Mouse (Mus musculus): Measurements from ENCODE around the gene Atg9b. TPM values are rescaled to one million over a fixed set of nuclear protein-coding genes. Genes with fewer than 3 reads are reported as not detected.

Atg9b gene
- polyA plus RNA-seq, 1 experiment from 2014 or later = 1.2 TPM

DNA sequence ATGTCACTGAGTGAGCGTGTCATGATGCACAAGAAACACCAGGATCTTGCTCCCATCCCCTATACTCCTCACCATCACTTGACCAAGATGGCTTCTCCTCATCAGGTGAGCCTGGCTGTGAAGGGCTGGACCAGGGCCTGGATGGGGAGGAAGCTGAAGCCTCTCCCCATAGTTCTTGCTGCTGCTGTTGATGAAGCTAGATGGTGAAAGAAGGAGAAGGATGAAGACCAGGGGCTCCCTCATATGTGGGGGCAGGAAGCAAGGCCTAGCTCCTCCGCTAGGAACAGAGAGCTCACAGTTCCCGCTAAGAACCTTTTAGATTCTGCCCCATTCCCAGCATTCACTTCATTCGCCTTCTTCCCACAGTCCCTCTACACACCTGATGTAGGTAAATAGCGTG is 6.6 kb downstream of the Atg9b start:
- Histone ChIP-seq H3K9me3 (no peaks in the 10 kb centered on the region), H3K36me3 (peaks cover 9% of the 10 kb centered on the region), H3K27me3 (ENCODE audit: insufficient read depth, poor library complexity, severe bottlenecking) (peaks cover 46% of the 10 kb centered on the region), H3K4me1 (peaks cover 70% of the 10 kb centered on the region), H3K4me3 (no peak overlapping the region), H3K27ac (0 out of 2 replicates have a peak overlapping the region, but pooled peaks have one; percentile 54)
- WGBS = 90% methylated on average over 5 of the region's 5 CpGs
- no peak for DNase-seq (ENCODE audit: low spot score)

DNA sequence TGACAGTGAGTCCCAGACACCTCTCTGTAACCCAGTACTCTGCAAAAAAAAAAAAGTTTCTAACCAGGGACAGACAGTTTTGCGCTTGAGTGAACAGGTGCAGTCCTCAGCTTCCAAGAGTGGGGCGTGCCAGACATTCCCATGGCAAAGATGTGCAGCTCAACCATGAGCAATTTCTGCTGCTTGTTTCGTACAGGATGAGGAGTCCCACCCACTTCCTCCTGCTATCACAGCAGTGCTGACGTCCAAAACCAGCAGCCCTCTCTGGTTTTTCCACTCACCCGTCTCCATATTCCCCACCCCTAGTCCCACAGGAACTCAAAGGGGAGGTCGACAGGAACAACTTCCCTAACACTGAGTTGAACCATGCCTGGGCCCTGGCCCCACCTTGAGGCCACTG is 7.5 kb downstream of the Atg9b start:
- no peak for DNase-seq (ENCODE audit: low spot score)
- peaks cover 46% of the 10 kb centered on the region for H3K27me3 ChIP-seq (ENCODE audit: insufficient read depth, poor library complexity, severe bottlenecking)
- 51% methylated on average over 6 of the region's 6 CpGs for WGBS
- H3K27ac ChIP-seq = peak overlapping the region; percentile 54; the same call in 1 of the 2 replicates
- H3K9me3 ChIP-seq = no peaks in the 10 kb centered on the region
- H3K4me1 ChIP-seq = peaks cover 73% of the 10 kb centered on the region
- no peak overlapping the region for H3K4me3 ChIP-seq
- H3K36me3 ChIP-seq = peaks cover 13% of the 10 kb centered on the region

DNA sequence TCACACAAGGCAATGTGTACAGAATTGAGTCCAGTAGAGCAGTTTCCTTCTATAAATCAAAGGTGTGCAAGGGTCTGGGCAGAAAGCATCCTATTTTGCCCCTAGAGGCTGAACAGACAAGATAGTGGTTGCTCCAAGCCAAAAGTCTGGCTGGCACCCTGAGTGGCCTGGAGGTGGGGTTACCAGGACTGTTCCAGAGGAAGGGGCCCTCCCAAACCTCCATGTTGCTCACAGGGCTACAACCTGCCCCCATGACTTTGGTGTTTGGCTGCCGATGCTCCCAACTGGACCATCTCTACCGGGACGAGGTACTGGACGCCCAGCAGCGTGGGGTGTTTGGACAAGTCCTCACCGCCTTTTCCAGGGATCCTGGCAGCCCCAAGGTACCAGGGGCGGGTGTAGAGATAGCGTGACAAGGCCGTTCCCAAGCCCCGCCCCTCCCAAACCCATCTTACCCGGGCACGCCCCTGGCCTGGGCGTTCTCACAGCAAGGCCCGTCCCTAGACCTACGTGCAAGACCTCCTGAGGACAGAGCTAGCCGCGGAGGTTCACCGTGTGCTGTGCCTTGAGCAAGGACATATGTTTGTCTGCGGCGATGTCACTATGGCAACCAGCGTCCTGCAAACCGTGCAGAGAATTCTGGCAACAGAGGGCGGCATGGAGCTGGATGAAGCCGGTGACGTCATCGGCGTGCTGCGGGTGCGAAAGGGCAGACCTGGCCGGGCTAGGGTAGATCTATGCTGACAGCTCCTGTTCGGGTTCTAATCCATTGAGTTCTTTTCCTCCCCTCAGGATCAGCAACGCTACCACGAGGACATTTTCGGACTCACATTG is 8.7 kb downstream of the Atg9b start:
- Histone ChIP-seq H3K4me1 (peaks cover 66% of the 10 kb centered on the region), H3K27ac (peak overlapping the region; percentile 86), H3K4me3 (peak overlapping the region; percentile 63)

DNA sequence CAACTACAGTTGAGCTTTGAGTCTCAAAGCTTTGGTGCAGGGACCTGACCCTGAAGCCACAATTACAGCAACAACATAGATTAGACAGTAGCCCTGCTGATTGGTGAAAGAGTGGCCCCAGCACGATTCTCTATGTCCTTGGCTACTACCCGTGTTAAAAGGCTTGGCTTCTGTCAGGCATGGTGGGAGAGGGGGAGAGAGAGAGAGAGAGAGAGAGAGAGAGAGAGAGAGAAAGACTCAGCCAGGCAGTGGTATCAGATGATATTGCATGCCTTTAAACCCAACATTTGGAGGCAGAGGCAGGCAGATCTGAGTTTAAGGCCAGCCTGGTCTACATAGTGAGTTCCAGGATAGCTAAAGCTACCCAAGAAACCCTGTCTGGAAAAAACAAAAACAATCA is 10.0 kb downstream of the Atg9b start:
- Histone ChIP-seq H3K9me3 (no peaks in the 10 kb centered on the region), H3K27ac (no peak overlapping the region), H3K27me3 (ENCODE audit: insufficient read depth, poor library complexity, severe bottlenecking) (peaks cover 31% of the 10 kb centered on the region), H3K4me3 (no peak overlapping the region), H3K36me3 (peaks cover 16% of the 10 kb centered on the region), H3K4me1 (peaks cover 62% of the 10 kb centered on the region)
- DNase-seq (ENCODE audit: low spot score) = no peak
- 80% methylated on average over 2 of the region's 2 CpGs for WGBS

More for the DNA sequence above, 8.7 kb downstream of the Atg9b start:
- Histone ChIP-seq H3K9me3 (no peaks in the 10 kb centered on the region), H3K27me3 (ENCODE audit: insufficient read depth, poor library complexity, severe bottlenecking) (peaks cover 39% of the 10 kb centered on the region), H3K36me3 (peaks cover 13% of the 10 kb centered on the region)
- DNase-seq (ENCODE audit: low spot score) = peak; percentile 97
- WGBS = under 1% methylated on average over 34 of the region's 34 CpGs

DNA sequence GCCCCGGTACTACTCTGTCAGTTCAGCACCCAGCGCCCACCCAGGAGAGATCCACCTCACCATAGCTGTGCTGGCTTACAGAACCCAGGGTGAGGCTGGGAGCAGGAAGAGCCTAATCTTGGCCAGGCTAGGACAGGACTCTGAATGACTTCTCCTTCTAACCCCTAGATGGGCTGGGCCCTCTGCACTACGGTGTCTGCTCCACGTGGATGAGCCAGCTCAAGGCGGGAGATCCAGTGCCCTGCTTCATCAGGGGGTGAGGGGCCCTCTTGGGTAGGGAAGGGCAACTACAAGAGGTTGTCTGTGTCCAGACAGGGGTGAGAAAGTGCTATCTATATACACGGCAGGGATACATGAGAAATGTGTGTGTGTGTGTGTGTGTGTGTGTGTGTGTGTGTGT is 10.5 kb downstream of the Atg9b start:
- Histone ChIP-seq H3K9me3 (no peaks in the 10 kb centered on the region), H3K36me3 (peaks cover 16% of the 10 kb centered on the region), H3K27me3 (ENCODE audit: insufficient read depth, poor library complexity, severe bottlenecking) (peaks cover 26% of the 10 kb centered on the region), H3K4me3 (no peak overlapping the region), H3K27ac (no peak overlapping the region), H3K4me1 (peaks cover 59% of the 10 kb centered on the region)
- WGBS = 64% methylated on average over 6 of the region's 6 CpGs
- no peak for DNase-seq (ENCODE audit: low spot score)

DNA sequence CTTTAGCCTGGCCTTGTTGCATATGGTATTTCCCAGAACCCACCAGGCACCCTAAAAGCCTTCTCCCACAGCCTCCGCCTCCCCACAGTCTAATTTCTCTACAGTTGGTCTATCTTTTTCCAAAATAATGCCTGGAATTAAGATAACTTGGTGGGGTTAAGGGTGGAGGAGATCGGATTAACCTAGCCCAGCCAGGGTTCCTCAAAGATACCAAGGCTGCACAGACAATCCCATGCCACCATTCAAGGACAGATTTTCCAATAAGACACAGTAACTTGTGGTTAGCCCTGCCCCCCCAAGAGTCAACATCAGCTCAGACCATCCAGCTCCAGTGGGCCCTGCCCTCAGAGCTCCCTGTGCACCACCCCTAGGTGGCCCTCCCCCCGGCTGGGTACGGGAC is 11.4 kb downstream of the Atg9b start:
- no peak for DNase-seq (ENCODE audit: low spot score)
- peaks cover 16% of the 10 kb centered on the region for H3K36me3 ChIP-seq
- H3K4me3 ChIP-seq = no peak overlapping the region
- no peaks in the 10 kb centered on the region for H3K9me3 ChIP-seq
- peaks cover 55% of the 10 kb centered on the region for H3K4me1 ChIP-seq
- H3K27ac ChIP-seq = 0 out of 2 replicates have a peak overlapping the region, but pooled peaks have one; percentile 7
- WGBS = 88% methylated on average over 4 of the region's 4 CpGs
- H3K27me3 ChIP-seq (ENCODE audit: insufficient read depth, poor library complexity, severe bottlenecking) = peaks cover 16% of the 10 kb centered on the region

DNA sequence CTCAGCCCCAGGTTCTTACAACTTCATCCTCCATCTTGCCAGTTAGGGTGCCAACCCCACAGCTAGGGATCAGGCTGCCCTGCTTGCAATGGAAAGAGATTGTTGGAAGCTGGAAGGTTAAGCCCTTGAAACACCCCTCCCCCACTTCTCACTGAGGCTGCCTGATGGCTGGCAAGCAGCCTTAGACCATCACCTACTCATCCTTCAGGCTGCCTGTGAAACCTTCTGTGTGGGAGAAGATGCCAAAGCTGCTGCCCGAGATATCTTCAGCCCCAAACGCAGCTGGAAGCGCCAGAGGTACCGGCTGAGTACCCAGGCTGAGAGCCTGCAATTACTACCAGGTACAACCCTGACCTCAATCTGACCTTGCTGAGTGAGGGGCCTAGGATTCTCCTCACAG is 12.4 kb downstream of the Atg9b start:
- Histone ChIP-seq H3K27me3 (ENCODE audit: insufficient read depth, poor library complexity, severe bottlenecking) (0 out of 2 replicates have a peak, but pooled peaks cover 6% of the 10 kb centered on the region), H3K27ac (peak overlapping the region; percentile 18; the same call in 1 of the 2 replicates), H3K9me3 (no peaks in the 10 kb centered on the region), H3K4me3 (no peak overlapping the region), H3K36me3 (peaks cover 12% of the 10 kb centered on the region), H3K4me1 (peaks cover 46% of the 10 kb centered on the region)
- DNase-seq (ENCODE audit: low spot score) = no peak
- 55% methylated on average over 4 of the region's 4 CpGs for WGBS

DNA sequence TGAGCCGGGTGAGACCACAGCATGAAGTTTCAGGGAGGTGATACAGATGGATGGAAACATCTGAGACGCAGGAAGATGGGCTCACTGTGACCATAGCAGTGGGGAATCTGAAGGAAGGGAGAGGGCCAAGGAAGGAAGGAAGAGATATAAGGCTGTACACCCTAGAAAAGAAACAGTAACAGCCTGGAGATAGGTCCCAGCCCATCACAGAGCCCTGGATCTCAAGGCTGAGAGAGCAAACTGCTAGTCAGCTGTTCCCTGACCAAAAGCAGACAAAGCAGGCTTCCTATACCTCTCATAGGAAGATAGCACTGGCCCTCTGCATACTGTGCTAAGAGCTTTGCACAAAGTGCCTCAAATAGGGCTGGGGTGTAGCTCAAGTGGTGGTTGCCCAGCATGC is 13.2 kb downstream of the Atg9b start:
- Histone ChIP-seq H3K4me3 (no peak overlapping the region), H3K36me3 (peaks cover 12% of the 10 kb centered on the region), H3K27me3 (ENCODE audit: insufficient read depth, poor library complexity, severe bottlenecking) (0 out of 2 replicates have a peak, but pooled peaks cover 4% of the 10 kb centered on the region), H3K4me1 (peaks cover 40% of the 10 kb centered on the region), H3K9me3 (no peaks in the 10 kb centered on the region), H3K27ac (no peak overlapping the region)
- 76% methylated on average over 2 of the region's 2 CpGs for WGBS
- no peak for DNase-seq (ENCODE audit: low spot score)

DNA sequence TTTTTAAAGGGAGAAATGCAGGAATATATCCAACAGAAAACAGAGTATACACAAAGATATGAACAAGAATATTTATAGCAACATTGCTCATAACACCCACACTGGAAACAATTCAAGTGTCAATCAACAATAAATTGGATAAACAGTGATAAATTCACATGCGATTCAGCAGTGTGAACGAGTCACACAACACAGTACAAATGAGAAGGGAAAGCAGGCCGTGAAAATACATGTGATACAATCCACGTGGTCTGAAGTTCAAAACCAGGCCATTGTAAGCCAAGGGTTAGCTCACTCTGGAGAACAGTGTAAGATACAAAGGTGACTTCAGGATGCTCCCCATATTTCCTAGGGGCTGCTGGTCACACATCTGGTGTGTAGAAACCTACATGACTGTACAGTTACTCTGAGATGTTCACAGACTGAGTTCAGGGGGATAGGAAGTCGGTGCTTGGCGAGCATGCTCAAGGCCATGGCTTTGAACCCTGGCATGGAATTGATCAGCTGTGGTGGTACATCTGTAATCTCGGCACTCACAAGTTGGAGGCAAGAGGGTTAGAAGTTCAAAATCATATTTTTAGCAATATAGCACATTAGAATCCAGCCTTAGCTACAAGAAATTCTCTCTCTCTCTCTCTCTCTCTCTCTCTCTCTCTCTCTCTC is 17.1 kb downstream of the Atg9b start:
- no peak overlapping the region for H3K27ac ChIP-seq
- 0 out of 2 replicates have a peak, but pooled peaks cover 4% of the 10 kb centered on the region for H3K27me3 ChIP-seq (ENCODE audit: insufficient read depth, poor library complexity, severe bottlenecking)
- DNase-seq (ENCODE audit: low spot score) = no peak
- peaks cover 28% of the 10 kb centered on the region for H3K4me1 ChIP-seq
- 80% methylated on average over 7 of the region's 7 CpGs for WGBS
- no peak overlapping the region for H3K4me3 ChIP-seq
- H3K9me3 ChIP-seq = no peaks in the 10 kb centered on the region
- H3K36me3 ChIP-seq = peaks cover 17% of the 10 kb centered on the region

DNA sequence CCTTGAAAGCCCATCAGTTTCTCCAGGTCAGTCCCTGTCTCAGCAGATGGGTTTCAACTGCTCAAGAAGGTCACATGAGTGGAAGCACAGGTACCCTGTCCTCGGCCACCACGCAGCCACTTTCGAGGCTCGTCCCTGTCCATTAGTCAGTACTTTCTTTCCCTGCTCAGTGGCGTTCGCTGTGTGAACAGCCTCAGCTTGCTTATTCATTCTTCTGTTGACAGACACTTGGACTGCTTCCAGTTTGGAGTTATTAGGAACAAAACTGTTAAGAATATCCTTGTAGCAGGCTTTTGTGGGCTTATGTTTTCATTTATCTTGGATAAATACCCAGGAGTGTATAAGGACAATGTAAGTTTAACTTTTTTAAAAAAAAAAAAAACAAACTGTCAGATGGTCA is 17.7 kb downstream of the Atg9b start:
- H3K27me3 ChIP-seq (ENCODE audit: insufficient read depth, poor library complexity, severe bottlenecking) = 0 out of 2 replicates have a peak, but pooled peaks cover 4% of the 10 kb centered on the region
- H3K27ac ChIP-seq = no peak overlapping the region
- 56% methylated on average over 6 of the region's 6 CpGs for WGBS
- H3K4me3 ChIP-seq = no peak overlapping the region
- H3K4me1 ChIP-seq = peaks cover 24% of the 10 kb centered on the region
- DNase-seq (ENCODE audit: low spot score) = no peak
- no peaks in the 10 kb centered on the region for H3K9me3 ChIP-seq
- peaks cover 19% of the 10 kb centered on the region for H3K36me3 ChIP-seq

DNA sequence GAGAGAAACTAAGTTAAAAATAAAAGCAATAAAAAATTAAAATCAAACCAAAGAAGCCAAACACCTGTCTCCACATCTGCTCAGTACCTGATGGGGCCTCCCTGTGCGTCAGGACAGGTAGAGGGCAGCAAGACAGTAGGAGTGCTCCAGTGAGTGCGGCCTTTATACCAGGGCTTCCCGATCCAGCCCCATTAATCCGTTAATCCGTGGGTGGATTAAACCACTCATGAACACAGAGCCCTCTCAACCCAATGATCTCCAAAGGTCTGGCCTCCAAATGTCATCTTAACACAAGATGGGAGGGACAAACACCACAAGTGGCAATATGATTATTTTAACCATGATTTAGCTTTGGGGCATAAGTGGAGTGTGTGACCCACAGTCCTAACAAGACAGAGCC is 18.1 kb downstream of the Atg9b start:
- H3K27ac ChIP-seq = no peak overlapping the region
- no peaks in the 10 kb centered on the region for H3K9me3 ChIP-seq
- no peak overlapping the region for H3K4me3 ChIP-seq
- DNase-seq (ENCODE audit: low spot score) = no peak
- H3K4me1 ChIP-seq = peaks cover 23% of the 10 kb centered on the region
- 0 out of 2 replicates have a peak, but pooled peaks cover 4% of the 10 kb centered on the region for H3K27me3 ChIP-seq (ENCODE audit: insufficient read depth, poor library complexity, severe bottlenecking)
- H3K36me3 ChIP-seq = peaks cover 19% of the 10 kb centered on the region
- WGBS = 80% methylated on average over 5 of the region's 5 CpGs

DNA sequence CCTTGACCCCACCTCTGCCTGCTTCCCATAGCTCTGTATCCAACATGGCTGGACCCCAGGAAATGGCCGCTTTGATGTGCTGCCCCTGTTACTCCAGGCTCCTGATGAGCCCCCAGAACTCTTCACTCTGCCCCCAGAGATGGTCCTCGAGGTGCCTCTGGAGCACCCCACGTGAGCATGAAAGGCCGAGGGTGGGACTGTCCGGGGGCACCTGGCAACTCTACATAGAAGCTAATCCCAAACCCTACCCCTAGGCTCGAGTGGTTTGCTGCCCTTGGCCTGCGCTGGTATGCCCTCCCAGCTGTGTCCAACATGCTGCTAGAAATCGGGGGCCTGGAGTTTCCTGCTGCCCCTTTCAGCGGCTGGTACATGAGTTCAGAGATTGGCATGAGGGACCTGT is 22.2 kb downstream of the Atg9b start:
- peaks cover 48% of the 10 kb centered on the region for H3K4me1 ChIP-seq
- no peak overlapping the region for H3K27ac ChIP-seq
- DNase-seq (ENCODE audit: low spot score) = no peak
- H3K27me3 ChIP-seq (ENCODE audit: insufficient read depth, poor library complexity, severe bottlenecking) = no peaks in the 10 kb centered on the region
- H3K36me3 ChIP-seq = peaks cover 17% of the 10 kb centered on the region
- 85% methylated on average over 9 of the region's 9 CpGs for WGBS
- H3K9me3 ChIP-seq = no peaks in the 10 kb centered on the region
- no peak overlapping the region for H3K4me3 ChIP-seq

DNA sequence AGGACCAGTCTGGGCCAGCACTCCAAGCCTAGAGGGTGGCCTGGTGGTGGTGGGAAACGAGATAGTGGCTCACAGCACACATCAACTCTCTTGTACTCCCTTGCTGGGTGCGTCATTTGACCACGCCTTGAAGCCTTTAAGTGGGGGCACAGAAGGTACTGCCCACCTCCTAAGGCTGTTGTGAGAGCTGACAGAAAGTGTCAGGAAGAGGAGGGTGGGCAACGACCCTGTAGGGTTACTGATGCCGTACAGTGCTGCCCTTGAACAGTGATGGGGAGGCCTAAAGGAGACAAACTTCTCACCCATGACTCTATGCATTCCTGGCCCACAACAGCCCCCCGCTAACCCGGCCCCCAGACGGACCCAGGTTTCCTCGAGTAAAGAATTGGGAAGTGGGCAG is 25.5 kb downstream of the Atg9b start:
- H3K4me3 ChIP-seq = peak overlapping the region; percentile 50; the same call in 1 of the 2 replicates
- peaks cover 55% of the 10 kb centered on the region for H3K4me1 ChIP-seq
- WGBS = 70% methylated on average over 9 of the region's 9 CpGs
- H3K27me3 ChIP-seq (ENCODE audit: insufficient read depth, poor library complexity, severe bottlenecking) = no peaks in the 10 kb centered on the region
- no peaks in the 10 kb centered on the region for H3K9me3 ChIP-seq
- no peak for DNase-seq (ENCODE audit: low spot score)
- peaks cover 9% of the 10 kb centered on the region for H3K36me3 ChIP-seq
- H3K27ac ChIP-seq = peak overlapping the region; percentile 2

Measured in heart, embryonic 10.5 days (tissue).